26 mouse cellular contexts compared by ENCODE assay signal in the genomic region with DNA sequence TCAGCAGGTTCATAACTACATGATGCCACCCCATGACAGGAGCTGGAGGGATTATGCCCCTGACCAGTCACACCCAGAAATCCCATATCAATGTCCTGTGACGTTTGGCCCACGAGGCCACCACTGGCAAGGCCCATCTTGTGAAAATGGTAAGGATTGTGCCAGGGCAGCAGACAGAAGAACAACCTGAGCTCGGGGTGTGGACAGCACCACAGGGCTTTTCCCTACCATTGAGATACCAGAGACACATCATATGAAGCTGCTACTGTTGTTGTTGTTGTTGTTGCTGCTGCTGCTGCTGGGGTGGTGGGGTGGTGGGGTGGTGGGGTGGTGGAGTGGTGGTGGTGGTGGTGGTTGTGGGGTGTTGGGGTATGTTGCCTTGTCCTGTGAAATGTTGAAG. TPM values are rescaled to one million over a fixed set of nuclear protein-coding genes. Genes with fewer than 3 reads are reported as not detected.
"Had no signal": no experiment of that assay in that cellular context is flagged by ENCODE, and none has a peak within 500 bp of the region (broad histone marks: within the 10 kb centered on the region; RNA-seq: fewer than 3 reads in every experiment).

No protein-coding gene starts in this region.

- H3K9me3 ChIP-seq: heart, embryonic 13.5 days; heart, embryonic 15.5 days; hindbrain, embryonic 12.5 days; kidney, embryonic 15.5 days; limb, embryonic 13.5 days; limb, embryonic 15.5 days; liver, embryonic 12.5 days had no signal

- H3K9ac ChIP-seq: heart, embryonic 13.5 days; heart, embryonic 15.5 days; hindbrain, embryonic 12.5 days; hindbrain, embryonic 14.5 days; kidney, embryonic 15.5 days; limb, embryonic 13.5 days; limb, embryonic 15.5 days; liver, embryonic 12.5 days; liver, embryonic 14.5 days had no signal

- DNase-seq: gastrocnemius, postnatal 14 days; gastrocnemius, postnatal 36 days; heart, adult 18-20 months; heart, postnatal 14 days; heart, postnatal 36 days; kidney, adult 11 months; kidney, adult 2 months; kidney, adult 9 months; kidney, postnatal 14 days; kidney, postnatal 36 days; layer of hippocampus, adult 9-11 months; layer of hippocampus, postnatal 36 days; left cerebral cortex, postnatal 4 days had no signal

- H3K4me3 ChIP-seq: heart, embryonic 13.5 days; heart, embryonic 15.5 days; hindbrain, embryonic 12.5 days; kidney, embryonic 15.5 days; limb, embryonic 13.5 days; limb, embryonic 15.5 days; liver, embryonic 12.5 days had no signal

- H3K36me3 ChIP-seq: heart, embryonic 13.5 days; heart, embryonic 15.5 days; hindbrain, embryonic 12.5 days; kidney, embryonic 15.5 days; limb, embryonic 13.5 days; limb, embryonic 15.5 days; liver, embryonic 12.5 days had no signal

- H3K4me2 ChIP-seq: heart, embryonic 11.5 days; heart, embryonic 13.5 days; heart, embryonic 15.5 days; hindbrain, embryonic 12.5 days; hindbrain, embryonic 14.5 days; kidney, embryonic 15.5 days; limb, embryonic 13.5 days; limb, embryonic 15.5 days; liver, embryonic 12.5 days had no signal

- ATAC-seq: hindbrain, embryonic 16.5 days; intestine, embryonic 16.5 days; liver, embryonic 12.5 days had no signal

- H3K27ac ChIP-seq: heart, embryonic 13.5 days; heart, embryonic 15.5 days; hindbrain, embryonic 12.5 days; hindbrain, embryonic 14.5 days; kidney, embryonic 15.5 days; kidney, postnatal 0 days; limb, embryonic 13.5 days; limb, embryonic 15.5 days; liver, embryonic 12.5 days; liver, embryonic 14.5 days had no signal

RNA-seq across cellular contexts. Expression of gene Irf4, which starts 4.4 kb away (rescaled TPM):
- polyA plus RNA-seq: liver, embryonic 12.5 days had no signal
